Mouse (Mus musculus) Muller cell, postnatal 12 days (primary cell): ENCODE data around the gene Zfp706.
"Not testable (repeated sequence)": the region's sequence is repeated elsewhere in the genome, so short reads cannot be mapped to it uniquely, and the experiment has no call there.

Experiments used
- DNase-seq: peaks from one replicate; pipeline ENCODE4 v3.0.0-alpha.2; 2015; ENCODE audit errors: inconsistent ontology term

Gene Zfp706

DNA sequence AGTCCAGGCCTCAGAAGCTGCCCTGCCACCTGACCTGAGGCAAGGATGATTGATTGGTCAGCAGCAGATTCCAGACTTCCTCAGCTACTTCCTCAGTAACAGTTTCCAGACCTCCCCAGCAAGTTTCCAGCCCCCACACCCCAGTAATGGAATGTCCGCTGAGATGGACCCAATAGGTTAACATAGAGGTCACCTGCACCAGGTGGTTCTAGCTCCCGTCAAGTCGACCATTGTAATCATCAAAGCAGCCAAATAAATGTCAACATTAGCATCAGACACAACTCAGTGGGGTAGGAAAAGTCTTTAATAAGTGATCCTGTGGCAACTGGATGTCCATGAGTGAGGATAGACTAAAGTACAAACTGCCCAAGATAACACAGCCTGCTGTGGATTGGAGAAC lies 3.7 kb upstream of the Zfp706 start:
- no peak for DNase-seq

DNA sequence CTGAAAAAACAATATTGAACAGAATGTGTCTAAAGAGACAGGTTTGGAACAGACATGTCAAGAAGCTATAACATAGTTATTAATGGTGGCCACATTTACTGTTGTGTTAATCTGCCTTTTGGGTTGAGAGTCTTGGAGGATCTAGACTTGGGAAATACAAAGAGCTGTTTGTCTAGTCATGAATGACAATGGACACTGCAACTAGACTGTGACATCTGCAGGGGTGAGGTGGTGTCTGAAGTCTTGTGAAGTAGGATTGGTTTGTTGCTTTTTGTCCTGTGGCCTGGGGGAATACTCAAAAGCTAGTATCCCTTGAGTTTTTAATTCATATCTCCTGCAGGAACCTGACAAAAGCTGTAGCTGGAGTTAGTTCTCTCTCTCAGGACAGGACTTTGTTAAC lies 973 bp upstream of the Zfp706 start:
- no peak for DNase-seq

DNA sequence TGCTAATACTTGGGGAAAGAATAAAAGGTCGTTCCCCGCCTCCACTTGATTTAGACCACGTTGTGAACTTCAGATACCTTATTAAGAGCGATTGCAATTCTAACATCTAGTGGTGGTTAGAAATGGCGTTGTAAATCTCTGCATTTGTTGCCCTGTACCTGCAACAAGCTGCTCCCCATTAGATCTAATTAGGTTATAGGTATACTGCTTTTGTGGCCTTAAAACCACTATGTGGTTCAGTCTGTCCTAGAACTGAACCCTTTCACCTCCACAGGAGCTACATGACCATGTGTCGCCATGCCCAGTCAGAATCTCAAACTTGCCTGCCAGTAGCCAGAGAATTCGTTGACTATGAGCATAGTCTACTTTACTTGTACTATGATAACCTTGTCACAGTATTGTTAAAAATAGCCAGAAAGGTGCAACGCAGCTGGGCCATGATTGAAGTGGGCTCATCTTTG lies 416 bp upstream of the Zfp706 start:
- DNase-seq: no peak

DNA sequence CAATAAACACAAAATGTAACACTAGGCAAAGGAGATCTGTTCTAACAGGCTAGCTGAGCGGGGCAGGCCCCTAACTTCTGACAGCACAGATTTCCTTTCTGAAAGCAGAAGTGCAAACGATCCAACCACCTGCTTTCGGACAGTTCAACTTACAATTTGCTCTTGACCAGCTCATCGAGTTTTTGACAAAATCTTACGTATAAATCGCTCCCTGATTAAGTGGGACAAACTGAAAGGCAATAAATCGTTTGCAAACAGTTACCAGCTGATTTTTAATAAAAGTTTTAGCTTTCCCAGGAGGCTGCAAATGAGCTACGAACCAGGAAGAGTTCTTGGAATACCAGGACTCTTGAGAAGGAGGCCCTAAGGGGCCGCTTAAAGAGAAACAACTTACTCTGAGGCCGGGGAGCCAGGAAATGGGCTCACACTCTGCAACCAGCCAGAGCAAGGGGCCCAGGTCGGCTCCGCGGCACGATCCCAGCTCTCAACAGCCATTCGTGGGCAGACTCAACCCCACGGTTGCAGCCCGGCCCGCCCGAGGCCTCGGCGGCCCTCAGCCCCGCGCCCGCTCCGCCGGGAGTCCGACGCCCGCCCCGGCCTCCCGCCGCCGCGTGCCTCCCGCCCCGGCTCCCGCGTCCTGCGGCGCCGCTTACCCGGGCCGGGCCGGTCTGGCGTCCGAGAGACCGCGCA lies 953 bp downstream of the Zfp706 start:
- DNase-seq: peak; percentile 61

DNA sequence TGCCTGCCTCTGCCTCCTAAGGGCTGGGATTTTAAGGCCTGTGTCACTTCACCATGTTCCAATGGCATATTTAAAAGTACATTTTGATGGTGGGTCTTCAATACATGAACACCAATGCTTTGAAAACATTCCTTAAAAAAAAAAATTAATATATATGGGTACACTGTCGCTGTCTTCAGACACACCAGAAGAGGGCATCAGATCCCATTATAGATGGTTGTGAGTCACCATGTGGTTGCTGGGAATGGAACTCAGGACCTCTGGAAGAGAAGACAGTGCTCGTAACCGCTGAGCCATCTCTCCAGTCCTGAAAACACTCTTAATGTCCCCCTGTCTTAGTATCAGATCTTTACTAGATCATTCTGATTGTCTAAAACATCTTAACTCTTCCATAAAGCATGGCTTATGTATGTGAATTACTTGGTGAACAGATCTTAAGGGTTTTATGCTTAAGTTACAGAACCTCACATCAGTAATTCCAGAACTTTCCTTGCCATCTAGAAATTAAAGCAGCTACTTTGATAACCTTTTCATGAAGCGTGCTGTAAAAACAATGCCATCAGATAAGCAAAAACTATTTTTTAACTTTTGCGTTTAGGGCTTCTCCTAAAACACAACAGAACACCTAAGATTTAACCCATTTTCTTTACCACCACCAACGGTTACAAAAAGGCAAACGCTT lies 1.6 kb downstream of the Zfp706 start:
- DNase-seq: no peak

DNA sequence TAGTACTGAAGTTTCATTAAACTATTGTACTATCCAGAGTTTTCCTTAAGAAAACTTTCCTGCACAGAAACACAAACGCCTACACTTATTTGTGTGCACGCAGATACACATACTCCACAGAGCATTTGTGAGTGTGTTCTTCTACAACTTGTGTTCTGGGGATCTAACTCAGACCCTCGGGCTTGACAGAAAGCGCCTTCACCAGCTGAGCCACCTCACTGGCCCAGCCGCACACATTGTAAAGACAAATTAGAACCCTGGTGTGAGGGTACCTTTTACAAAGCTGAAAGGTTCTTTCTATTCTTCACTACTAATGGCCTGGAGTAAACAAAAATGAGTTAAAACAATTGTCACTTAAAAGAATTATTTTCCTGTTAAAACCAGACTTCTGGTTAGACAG lies 2.7 kb downstream of the Zfp706 start:
- DNase-seq: no peak

DNA sequence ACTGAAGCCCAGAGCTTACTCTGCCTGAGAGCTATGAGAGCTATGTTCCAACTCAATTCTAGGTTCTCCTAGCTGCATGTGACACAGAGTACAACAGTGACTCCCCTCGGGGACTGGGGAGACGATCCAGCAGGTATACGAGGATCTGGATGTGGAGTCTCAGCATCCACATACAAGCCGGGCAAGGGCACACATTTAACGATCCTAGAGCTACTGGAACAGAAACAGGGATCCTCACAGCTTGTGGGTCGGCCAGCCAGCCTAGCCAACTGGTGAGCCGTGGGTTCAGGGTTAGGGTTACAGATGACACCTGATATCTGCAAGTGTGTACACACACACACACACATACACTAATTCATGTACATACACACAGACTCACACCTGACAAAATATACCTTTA lies 5.3 kb downstream of the Zfp706 start:
- DNase-seq: no peak

DNA sequence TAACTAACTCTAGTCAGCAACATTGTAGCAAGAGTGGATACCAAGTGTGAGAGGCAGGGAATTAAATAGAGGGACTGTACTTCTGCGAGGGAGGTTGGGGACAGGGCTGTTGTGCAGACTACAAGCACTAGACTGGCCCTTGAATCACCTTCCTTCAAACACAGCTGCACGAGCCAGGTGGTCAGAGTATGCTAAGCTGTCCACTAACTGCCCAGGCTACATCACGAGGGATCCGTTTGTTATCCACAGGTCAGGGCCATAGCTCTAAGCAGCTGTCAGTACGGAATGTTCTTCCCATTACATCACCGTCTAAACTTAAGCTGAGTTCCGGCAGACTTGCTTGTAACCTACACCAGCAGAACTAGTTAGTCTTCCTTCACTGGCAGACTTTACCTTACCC lies 8.0 kb downstream of the Zfp706 start:
- DNase-seq: not testable (repeated sequence)

DNA sequence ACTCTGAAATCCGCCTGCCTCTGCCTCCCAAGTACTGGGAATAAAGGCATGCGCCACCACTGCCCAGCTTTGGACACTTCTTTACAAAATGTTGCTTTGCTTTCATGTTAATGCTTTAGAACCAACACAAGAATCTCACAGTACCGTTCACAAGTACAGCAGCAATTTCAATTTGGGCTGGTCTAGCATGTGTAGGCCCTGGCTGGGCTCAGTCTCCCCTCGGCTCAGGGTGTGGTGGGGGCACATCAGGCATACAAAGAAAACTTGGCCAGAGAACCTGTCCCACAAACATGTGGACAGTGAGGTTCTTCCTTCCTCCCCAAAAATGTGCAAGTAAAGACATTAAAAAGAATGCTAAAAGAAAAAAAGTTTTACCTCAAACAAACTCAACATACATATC lies 12.4 kb downstream of the Zfp706 start:
- DNase-seq: no peak

DNA sequence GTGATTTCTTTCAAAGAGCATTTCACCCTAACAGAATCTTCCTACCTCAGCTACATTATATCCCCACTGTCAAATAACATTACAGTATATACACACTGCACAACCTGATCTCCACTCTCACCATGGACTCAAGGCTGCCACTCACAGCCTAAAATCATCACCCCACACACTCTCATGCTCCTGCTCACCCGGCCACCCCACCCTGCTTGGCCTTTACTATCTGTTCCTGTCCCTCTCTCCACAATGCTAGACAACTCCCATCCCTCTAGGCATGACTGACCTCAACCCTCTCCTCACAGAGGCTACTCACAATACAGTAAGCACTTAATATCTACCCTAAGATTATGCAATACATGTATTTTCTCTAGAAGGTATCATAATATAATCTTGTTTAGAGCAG lies 12.9 kb downstream of the Zfp706 start:
- no peak for DNase-seq

DNA sequence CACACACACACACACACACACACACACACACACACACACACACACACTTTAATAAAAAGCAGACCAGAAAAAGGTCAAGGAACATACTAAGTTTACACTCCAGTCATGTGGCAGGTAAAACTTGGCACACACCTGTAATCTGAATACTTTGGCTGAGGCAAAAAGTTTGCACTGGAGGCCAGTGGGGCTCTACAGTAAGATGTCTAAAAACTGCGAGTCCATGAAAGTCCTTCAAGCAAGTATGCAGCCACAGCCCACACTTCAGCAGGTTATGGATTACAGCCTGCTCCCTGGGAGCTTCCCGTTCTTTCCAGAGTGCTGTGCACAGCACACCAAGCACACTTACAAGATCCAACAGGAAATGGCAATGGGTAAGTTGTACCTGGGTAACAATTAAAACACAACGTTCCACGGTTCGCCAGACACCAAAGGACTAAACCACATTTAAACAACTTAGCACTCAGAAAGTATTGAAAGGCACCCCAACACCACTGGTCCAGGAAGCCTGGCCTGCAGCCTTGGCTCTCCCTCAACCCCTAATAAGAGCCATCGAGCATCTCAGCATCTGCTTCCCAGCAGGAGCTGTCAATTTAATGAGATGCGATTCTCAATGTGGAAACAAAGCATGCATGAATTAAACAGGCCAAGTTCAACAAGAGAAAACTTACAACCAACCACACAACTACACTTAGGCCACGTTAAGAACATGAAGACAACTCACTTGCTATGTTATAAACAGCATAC lies 14.0 kb downstream of the Zfp706 start:
- peak; percentile 65 for DNase-seq

DNA sequence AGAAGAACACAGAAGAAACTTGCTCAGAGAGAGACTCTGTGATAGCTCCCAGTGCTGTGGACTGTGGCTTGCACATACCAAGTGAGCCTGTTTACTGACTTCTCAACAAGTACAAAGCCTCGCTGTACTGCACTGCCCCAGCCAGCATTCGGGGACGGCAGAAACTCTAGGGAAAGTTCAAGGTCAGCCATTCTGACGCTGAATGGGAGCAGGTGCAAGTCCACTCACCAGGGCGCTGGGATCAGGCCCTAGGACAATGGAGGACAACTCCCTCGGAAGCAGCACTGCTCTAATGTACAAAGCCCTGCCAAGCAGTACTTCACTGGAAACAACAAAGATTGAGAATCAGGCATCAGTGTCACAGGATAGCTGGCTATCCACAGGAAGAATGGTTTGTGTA lies 16.2 kb downstream of the Zfp706 start:
- DNase-seq: no peak

DNA sequence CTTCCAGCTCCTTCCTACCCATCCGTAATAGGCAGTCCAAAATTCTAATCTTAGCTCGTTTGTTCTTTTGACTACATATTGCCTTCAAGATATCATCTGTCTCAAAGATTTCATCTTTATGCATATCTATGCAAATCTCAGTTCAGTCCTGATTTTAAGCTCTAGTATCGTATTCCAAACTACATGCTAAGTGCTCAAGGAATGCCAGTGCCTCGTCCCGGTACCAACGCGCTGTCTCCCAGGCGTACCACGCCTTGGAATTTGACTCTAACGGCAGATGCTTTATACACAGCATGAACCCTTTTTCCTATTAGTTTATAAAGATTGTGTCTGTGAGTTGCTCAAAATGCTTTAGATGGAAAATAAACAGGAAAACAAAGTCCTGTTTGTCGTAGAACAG lies 17.7 kb downstream of the Zfp706 start:
- DNase-seq: no peak

DNA sequence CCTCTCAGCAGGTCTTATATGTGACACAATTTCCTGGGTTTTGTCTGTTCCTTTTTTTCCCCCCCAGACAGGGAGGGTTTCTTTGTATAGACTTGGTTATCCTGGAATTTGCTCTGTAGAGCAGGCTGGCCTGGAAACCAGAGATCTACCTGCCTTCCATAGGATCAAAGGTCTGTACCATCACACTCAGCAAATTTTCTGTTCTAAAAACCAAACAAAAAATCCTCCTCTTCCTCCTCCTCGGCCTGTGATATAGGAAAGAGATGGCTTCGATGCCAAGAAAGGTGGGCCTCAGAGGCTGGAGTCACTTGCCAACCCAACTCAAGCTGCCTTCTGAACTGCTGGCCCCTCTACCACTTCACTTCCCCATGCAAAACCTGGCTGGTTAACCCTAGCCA lies 18.9 kb downstream of the Zfp706 start:
- no peak for DNase-seq

DNA sequence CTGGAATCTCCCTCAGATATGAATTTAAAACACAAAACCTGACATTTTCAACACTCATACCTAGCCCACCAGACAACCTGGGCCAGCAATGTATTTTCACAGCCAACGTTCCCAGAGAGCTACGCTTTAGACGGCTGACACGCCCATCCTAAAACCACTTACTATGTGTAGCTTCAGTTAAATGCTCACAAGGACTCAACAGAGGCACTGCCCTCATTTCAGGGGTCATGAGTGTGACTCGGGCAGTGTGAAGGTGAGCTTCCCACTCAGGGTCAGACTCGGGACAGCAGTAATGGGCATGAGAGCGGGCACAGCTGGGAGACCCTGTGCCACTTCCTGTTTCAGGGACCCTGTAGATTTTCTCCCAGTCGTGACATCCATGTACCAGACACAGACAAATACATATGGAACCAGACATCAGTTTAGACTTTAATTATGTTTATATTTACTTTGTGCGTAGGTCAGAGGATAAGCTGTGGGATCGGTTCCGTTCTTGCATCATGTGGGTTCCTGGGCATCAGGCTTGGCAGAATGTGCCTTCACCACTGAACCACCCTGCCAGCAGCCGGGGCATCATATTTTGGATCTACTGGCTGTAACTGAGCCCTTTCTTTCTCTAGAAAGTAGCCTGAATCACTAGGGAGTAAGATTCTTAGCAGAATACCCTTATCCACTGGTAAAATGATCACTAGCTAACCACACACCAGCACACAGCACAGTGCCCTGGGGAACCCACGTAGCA lies 19.4 kb downstream of the Zfp706 start:
- DNase-seq: no peak

DNA sequence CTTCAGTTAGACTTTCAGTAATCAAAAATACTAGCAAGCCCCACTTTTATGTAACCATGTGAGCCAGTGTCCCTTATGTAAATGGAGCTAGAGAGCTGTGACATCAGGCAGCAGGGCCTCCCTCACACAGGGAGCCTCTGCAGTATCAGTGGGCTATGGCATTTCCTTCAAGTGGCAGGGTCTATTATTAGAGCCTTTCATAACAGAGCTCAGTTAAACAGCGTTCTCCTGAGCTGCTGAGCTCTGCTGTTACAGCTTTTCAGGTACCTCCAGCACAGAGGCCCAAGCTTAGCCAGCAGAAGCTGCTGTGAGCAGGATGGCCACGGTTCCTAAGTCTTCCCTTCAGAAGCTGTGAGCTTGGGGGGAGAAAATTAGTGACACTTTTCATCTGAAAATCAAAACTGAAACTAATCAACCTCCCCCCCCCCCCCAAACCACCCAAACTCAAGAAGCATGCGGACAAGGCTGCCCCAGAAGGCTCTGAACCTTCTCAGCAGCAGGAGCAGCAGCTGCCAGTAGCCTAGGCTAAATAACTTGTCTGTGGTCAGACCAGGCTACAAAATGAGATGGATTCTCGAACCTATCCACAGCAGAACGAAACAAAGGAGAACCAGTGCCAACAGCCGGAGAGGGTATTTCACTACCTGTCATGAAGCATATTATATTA lies 20.2 kb downstream of the Zfp706 start:
- DNase-seq: no peak

DNA sequence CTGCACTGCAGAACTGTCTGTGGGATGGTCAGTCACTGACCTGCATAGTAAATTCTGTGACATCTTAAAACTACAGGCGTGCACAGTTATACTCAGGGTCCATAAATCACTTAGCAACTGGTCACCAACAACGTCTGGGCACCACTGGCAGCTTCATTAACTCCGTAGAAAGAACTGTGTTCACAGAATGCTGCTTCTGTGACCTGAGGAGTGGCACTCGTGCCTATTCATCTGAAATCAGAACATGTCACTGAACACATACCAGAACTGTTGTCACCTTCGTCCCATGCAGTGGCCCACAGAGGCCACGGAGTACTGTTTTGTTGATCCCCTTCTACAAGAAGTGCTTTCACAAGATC lies 22.0 kb downstream of the Zfp706 start:
- DNase-seq: no peak

DNA sequence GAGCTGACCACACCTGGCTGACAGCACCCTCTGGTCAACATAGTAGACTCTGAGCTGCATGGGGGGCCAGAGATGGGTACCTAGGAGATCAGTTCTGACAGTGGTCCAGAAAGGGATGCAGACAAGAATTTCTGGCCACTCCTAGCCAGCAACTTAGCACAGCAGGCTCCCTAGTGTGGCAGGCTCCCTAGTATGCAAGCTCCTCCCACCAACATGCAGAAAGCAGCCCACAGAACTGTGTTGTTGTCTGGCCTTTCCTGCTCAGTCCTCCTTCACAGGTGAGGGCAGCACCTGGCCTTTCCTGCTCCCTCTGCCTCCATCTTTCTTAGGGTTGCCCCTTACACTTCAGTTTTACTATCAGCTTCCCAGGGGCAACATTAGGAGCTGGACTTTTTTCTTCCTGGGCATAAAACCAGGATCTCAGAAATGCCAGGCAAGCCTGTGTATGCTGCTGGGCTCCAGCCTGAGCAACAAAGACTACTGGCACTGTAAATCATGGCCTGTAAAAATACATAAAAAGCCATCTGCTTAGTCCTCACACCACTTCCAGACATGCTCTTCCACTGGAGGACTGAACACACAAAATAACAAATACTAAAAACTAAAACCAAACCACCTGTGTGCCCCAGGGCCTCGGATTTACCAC lies 22.5 kb downstream of the Zfp706 start:
- DNase-seq: no peak

DNA sequence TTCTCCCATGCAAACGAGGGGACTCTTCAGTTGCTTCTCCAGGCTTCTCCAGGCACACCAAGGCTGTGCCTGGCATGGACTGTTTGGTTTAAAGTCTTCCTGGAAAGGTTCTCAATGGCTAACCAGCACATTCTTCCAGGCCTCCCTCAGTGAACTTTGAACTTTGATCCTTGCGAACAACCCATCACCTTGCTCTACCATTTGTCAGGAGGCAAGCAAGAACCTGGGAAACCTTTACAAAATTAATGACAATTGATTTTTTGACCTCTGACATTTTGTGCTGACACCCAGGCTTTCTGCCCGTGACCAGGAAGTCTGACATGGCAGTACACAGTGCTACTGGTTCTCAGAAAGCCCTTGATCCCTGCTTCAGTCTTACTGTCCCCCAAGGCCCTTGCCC lies 24.1 kb downstream of the Zfp706 start:
- no peak for DNase-seq

DNA sequence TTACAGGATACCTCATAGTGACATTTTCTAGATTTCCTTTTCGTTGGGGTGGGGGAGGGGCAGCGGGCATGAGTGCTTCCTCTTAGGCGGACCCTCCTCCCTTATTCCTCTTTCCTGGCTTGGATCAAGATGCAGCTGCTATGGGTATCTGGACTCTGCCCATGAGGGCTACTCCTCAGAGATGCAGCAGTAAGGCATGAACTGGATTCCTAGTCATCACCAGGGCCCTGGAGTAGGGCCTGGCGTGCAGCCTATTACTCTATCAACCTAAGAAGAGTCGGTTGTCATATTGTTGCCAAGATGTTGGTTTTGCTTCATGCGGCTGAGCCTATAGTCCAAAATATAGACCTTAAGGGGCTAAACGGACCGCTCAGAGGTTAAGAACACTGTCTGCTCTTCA lies 27.3 kb downstream of the Zfp706 start:
- DNase-seq: no peak

DNA sequence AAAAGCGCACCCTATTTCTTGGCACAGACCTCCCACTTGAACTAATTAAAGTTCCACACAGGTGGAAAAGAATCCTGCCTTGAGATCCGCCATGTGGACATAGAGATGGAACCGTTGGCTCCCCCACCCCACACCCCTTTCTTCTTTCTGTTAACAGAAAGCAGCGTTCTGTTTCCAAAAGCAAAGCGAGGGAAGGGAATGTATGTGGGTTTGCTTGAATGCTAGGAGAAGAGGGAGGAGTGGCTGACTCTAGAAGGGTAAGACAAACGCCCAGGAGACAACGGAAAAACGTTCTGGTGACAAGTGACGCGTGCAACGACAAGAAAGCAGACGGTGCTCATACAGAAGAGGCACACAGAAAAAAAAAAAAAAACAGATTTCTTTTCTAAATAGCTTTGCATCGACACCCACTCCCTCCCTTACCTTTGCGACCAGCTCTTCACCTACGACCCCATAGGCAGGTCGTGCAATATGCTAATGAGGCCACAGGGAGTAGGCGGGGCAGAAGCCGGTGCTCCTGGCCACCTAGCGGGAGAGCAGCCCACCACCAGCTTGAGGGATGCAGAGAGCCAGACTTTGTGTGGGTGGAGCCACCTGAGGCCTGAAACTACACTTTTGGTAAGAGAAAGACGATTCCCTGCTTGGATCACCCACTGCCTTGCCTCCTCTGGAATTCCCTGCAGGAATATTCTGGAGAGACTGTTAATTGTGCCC lies 27.9 kb downstream of the Zfp706 start:
- peak; percentile 48 for DNase-seq
